Mouse (Mus musculus) C2C12 (cell line): ENCODE results near the gene Ugt1a9.

Source experiments
- CEBPB ChIP-seq: IDR thresholded peaks from one replicate; pipeline ENCODE4 v1.6.1; 2011; ENCODE audit warnings: low read depth, mild to moderate bottlenecking, control low read depth, moderate library complexity
- CTCF ChIP-seq: IDR thresholded peaks from one replicate; pipeline ENCODE4 v1.5.1; 2011; ENCODE audit not compliant: control insufficient read depth, insufficient read depth, insufficient read length
- FOSL1 ChIP-seq: IDR thresholded peaks from one replicate; pipeline ENCODE4 v1.8.0; 2011; ENCODE audit warnings: mild to moderate bottlenecking, low read length; ENCODE audit not compliant: poor library complexity, insufficient read depth, severe bottlenecking
- MAX ChIP-seq: IDR thresholded peaks from one replicate; pipeline ENCODE4 v1.6.1; 2011; ENCODE audit warnings: mild to moderate bottlenecking, control low read depth
- MYOD1 ChIP-seq: IDR thresholded peaks from one replicate; pipeline ENCODE4 v1.6.1; 2011; ENCODE audit warnings: low read depth; ENCODE audit not compliant: control insufficient read depth, insufficient read length
- MYOG ChIP-seq: IDR thresholded peaks from one replicate; pipeline ENCODE4 v1.6.1; 2011; ENCODE audit not compliant: control insufficient read depth, insufficient read length; ENCODE audit errors: extremely low read depth
- USF1 ChIP-seq: IDR thresholded peaks from one replicate; pipeline ENCODE4 v1.6.1; 2011; ENCODE audit warnings: low read depth, mild to moderate bottlenecking, control low read depth, moderate library complexity

DNA sequence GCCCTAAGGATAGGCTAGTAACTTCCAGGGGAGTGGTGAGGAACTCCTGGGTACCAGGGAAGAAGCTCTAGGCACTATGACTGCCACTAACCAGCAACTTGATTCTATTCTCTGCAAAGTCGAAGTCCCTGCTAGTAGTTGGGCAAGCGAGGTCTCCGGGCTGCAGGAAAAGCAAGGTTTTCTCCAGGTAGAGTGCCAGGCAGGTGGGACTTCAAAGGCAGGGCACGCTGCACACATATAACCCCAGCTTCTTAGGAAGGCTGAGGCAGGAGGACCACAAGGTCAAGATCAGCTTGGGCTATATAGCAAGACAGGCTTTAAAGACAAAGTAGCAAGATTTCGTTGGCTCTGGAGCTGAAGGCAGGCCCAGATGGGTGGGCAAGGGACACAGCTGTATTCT is 193.2 kb downstream of the Ugt1a9 start:
- TF ChIP-seq CTCF (no peak), CEBPB (no peak), MAX (no peak), USF1 (no peak), MYOD1 (no peak), FOSL1 (no peak), MYOG (no peak)
